Mouse (Mus musculus) gastrocnemius, adult 2 months (tissue): ENCODE data around the gene Dapk1. TPM values are rescaled to one million over a fixed set of nuclear protein-coding genes. Genes with fewer than 3 reads are reported as not detected.

Experiments
- DNase-seq: peaks from one replicate; pipeline ENCODE4 v3.0.0; 2022
- H3K27ac ChIP-seq: fragments of 200-600 bp; 2 replicates; pipeline ENCODE4 v1.8.1; 2022; ENCODE audit warnings: mild to moderate bottlenecking
- H3K4me3 ChIP-seq: fragments of 200-600 bp; 2 replicates; pipeline ENCODE4 v1.8.1; 2022; ENCODE audit warnings: mild to moderate bottlenecking, moderate library complexity
- CTCF ChIP-seq: fragments of 200-600 bp; IDR thresholded peaks from 2 replicates; pipeline ENCODE4 v1.8.1; 2022; ENCODE audit warnings: antibody characterized with exemption, mild to moderate bottlenecking, moderate library complexity
- intact Hi-C: fragments of 180-260 bp; cut with DNase I; formaldehyde crosslinking; loops from one replicate; pipeline ENCODE4 v1.15.1; 2025
- total RNA-seq, 2 experiments: library from RNA; stranded (reverse); gene quantifications; 2 replicates each; pipeline ENCODE4 v1.2.3; 2021

Gene Dapk1
- total RNA-seq, 2 experiments from 2014 or later: 5.4 to 5.8 TPM

DNA sequence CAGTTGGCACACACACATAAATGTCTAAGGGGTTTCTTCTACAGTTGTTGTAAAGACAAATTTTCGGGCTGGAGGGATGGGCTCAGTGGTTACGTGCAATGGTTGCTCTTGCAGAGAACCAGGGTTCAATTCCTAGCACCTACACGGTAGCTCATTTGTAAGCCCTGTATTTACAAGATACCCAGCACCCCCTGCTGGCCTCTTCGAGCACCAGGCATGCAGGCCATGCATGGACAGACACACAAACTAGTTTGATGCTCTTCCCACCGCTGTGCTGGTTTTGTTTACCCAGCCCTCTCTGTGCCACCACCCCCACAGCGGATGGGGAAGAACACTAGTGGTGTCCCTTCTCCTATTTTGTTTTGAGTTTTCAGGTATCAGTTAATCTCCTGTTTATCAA lies 138.5 kb downstream of the Dapk1 start:
- peak; percentile 12 for DNase-seq
- Histone ChIP-seq H3K27ac (no peak overlapping the region), H3K4me3 (no peak overlapping the region)
- intact Hi-C loops: no loop called here
- TF ChIP-seq CTCF: peak; percentile 18; the same call in 1 of the 2 replicates

DNA sequence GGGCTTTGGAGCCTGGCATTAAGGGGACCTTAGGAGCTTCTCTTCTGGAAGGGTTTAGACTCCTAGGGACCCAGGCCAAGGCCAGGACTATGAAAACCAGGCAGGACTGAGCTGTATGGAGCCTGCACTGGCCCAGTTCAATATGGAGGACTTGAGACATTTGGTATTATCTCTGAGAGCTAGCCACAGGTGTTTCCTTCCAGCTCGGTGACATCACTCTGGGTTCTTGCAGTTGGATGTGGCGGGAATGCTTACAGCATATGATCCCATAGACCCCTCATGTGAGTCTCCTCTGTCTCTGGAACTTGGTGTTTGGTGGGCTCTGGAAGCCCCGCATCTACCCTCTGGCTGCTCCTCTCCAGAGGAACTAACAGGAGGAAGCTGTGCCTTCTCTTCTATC lies 140.9 kb downstream of the Dapk1 start:
- Histone ChIP-seq H3K27ac (no peak overlapping the region), H3K4me3 (no peak overlapping the region)
- intact Hi-C loops: no loop called here
- no peak for TF ChIP-seq CTCF
- DNase-seq: no peak

DNA sequence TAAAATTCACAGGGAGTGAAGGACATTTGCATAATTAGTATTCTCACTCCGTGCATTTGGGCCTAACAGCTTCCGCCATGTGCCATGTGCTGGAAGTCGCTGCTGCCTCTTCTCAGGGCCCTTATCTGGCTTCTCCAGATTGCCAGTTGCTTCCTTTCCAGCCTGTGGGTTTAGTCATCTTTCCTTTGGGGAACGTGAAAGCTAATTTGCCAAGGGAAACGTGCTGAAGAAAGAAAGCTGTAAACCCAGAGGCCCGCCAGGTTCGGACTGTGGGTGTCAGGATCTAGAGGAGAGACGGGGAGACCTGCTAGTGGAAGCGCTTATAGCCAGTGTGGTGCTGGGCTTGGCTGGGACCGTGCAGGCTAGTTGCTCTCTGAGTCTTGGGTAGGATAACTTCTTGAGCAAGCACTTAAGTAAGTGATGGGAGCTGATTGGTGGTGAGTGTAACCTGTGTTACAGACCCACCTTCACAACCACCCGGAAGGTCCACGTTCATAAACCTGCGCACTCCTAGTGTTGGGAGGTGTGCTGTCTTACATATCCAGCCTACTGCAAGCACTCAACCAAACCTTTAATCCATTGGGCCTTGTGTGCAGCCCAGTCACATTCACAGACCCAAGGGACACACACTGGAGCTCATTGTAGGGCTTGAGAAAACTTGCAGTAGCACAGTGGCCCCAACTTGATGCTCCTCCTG lies 141.8 kb downstream of the Dapk1 start:
- TF ChIP-seq CTCF: no peak
- peak; percentile 17 for DNase-seq
- intact Hi-C loops: loop anchor here (1.0 kb wide), 1 partner anchor 264 kb away; no protein-coding TSS in a partner anchor
- H3K4me3 ChIP-seq: no peak overlapping the region
- H3K27ac ChIP-seq: no peak overlapping the region

DNA sequence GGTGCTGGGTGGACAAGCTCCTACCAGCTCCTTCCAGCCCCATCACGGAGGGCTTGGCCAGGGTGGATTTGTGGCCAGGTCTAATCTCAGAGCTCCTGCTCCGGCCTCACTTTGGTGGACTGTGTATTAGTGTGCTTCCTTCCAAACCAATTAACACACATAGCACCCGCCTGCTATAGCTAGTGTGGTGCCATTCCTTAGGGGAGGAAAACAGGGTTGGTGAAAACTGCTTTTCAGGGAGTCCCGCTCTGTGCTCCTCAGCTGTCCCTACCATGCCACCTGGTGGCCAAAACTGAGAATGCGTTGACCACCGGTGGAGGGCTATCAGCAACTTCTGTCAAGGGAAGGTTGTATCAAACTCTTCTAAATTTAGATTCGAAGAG lies 142.3 kb downstream of the Dapk1 start:
- peak; percentile 99 for TF ChIP-seq CTCF
- peak; percentile 87 for DNase-seq
- Histone ChIP-seq H3K4me3 (no peak overlapping the region), H3K27ac (no peak overlapping the region)
- intact Hi-C loops: loop anchor here (1.0 kb wide), 1 partner anchor 265 kb away; no protein-coding TSS in a partner anchor

DNA sequence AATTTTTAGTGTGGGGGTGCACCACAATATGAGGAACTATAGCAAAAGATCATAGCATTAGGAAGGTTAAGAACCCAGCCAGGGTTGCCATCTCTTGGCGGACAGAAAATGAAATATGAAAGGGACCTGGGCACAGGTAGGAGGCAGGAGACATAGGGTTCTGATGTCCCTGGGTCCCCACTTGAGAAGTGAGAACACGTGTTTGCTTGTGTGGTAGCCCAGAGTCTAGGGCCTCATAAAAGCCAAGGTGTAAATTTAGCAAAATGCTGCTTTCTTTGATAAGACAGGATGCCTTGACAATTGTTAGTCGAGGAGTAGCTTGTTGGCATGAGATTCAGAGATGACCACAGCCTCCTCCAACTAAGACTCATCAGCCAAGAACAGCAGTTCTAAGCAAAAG lies 143.0 kb downstream of the Dapk1 start:
- peak; percentile 3 for DNase-seq
- TF ChIP-seq CTCF: no peak
- Histone ChIP-seq H3K27ac (no peak overlapping the region), H3K4me3 (no peak overlapping the region)
- intact Hi-C loops: loop anchor here (1.0 kb wide), 1 partner anchor 265 kb away; no protein-coding TSS in a partner anchor

DNA sequence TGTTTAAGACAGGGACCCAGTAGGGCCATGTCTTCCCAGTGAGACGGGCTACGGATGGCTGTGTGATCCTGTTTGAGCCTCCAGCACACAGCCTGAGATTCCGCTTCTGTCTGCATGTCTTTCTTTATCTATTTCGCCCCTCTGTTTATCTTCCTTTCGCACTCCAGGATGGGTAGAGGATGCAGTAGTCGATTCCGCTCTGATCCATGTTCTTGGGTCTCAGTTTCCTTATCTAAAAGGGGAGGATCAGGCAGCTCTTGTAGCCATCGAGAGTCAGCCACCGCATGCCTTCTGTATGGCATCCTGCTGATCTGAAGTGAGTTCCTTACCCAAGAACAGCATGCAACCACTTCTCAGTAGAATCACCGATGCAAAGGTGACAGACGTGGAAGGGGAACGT lies 143.6 kb downstream of the Dapk1 start:
- Histone ChIP-seq H3K27ac (no peak overlapping the region), H3K4me3 (no peak overlapping the region)
- intact Hi-C loops: no loop called here
- no peak for DNase-seq
- no peak for TF ChIP-seq CTCF

DNA sequence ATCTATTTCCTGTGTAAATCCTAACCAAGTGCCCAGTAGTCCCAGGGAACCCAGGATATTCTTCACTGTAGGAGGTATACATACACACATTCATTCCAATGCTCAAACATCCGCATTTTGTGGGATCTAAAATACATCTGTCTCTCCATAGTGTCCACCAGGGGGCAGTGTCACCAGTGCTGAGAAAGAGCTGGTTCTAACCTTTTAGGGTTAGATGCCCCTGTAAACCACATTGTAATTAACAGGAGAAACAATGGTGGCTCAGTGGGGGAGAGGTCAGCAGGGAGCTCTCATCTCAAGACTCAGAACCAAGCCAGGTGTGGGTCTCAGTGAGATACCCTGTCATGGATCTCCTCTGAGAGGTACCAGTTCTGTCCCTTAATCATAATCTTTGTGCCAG lies 144.5 kb downstream of the Dapk1 start:
- H3K27ac ChIP-seq: no peak overlapping the region
- peak; percentile 75 for TF ChIP-seq CTCF
- intact Hi-C loops: no loop called here
- no peak overlapping the region for H3K4me3 ChIP-seq
- DNase-seq: no peak

DNA sequence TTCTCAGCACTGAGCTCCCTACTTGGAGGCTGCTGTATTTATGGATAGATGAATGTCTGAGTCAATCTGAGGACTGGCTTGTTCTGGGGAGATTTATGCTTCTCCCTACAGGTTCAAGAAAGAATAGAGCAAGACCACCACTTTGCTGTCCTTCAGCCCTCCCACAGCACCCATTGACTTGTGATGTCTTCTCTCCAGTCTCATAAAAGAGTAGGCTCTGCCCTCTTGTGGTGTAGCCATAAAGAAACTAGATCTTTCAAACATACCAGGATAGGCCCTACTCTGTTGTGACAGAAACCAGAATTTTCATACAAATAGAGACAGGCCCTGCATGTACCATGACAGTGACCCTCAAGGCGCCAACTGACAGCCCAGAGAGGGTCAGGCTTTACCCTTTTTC lies 145.5 kb downstream of the Dapk1 start:
- Histone ChIP-seq H3K4me3 (no peak overlapping the region), H3K27ac (no peak overlapping the region)
- TF ChIP-seq CTCF: no peak
- intact Hi-C loops: no loop called here
- no peak for DNase-seq

DNA sequence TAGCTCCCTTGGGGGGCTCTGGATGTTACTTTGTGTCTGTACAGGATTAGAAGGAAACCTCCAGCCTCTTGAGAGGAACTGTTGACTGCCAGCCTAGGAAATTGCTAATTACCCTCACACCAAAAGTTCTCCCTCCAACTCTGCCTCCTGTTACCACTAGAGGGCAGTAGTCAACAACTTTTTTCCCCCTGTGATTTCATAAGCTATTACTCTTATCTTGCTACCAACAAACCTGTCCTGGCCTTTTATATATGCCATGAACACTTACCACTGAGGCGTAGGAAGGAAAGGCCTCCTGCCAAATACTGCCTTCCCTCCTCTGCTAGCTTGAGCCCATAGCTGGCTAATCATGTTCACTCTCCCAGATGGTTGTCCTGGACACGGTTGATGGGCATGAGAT lies 146.8 kb downstream of the Dapk1 start:
- intact Hi-C loops: no loop called here
- Histone ChIP-seq H3K27ac (no peak overlapping the region), H3K4me3 (no peak overlapping the region)
- peak; percentile 63 for TF ChIP-seq CTCF
- no peak for DNase-seq

DNA sequence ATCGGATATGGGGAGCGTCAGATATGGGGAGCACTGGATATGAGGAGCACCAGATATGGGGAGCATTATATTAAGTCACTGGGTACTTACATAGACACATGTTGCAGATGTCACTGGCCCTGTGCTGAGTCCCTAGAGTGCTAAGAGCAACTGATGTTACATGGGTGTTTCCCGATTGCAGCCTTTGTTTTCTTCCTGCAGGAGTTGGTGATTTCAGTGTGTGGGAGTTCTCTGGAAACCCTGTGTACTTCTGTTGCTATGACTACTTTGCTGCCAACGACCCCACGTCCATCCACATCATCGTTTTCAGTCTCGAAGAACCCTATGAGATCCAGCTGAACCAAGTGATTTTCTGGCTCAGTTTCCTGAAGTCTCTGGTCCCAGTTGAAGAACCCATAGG lies 149.2 kb downstream of the Dapk1 start:
- TF ChIP-seq CTCF: no peak
- no peak overlapping the region for H3K27ac ChIP-seq
- intact Hi-C loops: no loop called here
- no peak for DNase-seq
- H3K4me3 ChIP-seq: no peak overlapping the region

DNA sequence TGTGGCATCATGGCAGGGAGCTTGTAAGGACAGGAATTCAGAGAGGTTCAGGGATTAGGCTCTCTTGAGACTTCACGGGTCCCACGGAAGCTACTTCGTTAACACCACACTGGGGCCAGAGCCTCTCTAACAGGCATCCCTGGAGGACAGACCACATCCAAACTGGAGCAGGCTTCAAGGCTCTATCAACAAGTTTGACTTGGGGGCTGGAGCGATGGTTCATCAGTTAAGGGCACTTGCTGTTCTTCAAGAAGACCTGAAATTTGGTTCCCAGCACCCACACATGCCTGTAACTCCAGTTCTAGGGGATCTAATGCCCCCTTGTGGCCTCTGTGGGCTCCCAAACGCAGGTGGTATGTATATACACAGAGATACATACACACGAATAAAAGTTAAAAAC lies 151.5 kb downstream of the Dapk1 start:
- Histone ChIP-seq H3K4me3 (no peak overlapping the region), H3K27ac (no peak overlapping the region)
- no peak for TF ChIP-seq CTCF
- intact Hi-C loops: no loop called here
- DNase-seq: no peak

DNA sequence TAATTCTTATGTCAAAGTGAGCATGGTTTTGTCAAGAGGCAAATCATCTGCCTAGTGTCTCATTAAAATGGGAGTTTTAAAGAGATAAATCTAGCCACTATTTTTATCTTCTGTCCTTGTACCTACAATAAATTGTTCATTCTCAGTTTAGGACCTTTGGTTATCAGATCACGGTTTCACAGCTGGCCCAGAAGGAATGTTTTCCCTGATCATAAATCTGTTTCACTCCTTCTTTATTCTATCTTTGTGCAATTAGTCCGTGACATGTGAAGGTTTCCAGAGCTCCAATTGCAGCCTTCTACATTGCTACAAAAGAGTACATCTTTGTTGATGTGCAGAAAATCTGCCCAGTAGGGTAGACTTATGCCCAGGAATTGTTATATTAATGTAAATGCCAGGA lies 153.5 kb downstream of the Dapk1 start:
- Histone ChIP-seq H3K4me3 (no peak overlapping the region), H3K27ac (no peak overlapping the region)
- DNase-seq: no peak
- intact Hi-C loops: no loop called here
- TF ChIP-seq CTCF: no peak

DNA sequence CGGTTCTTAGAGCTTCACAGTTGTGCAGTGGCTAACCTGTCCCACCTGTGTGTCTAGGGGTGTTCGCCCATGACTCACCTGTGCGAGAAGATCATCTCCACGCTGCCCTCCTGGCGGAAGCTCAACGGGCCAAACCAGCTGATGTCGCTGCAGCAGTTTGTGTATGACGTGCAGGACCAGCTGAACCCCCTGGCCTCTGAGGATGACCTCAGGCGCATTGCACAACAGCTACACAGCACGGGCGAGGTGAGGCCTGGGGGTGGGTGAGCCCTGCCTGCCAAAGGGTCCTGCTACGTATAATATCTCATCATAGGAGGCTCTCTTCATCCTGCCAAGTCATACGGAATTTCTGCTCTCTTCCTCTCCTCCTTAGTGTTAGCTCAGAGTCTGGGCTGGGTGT lies 155.5 kb downstream of the Dapk1 start:
- H3K27ac ChIP-seq: no peak overlapping the region
- peak; percentile 30 for DNase-seq
- TF ChIP-seq CTCF: no peak
- no peak overlapping the region for H3K4me3 ChIP-seq
- intact Hi-C loops: no loop called here

DNA sequence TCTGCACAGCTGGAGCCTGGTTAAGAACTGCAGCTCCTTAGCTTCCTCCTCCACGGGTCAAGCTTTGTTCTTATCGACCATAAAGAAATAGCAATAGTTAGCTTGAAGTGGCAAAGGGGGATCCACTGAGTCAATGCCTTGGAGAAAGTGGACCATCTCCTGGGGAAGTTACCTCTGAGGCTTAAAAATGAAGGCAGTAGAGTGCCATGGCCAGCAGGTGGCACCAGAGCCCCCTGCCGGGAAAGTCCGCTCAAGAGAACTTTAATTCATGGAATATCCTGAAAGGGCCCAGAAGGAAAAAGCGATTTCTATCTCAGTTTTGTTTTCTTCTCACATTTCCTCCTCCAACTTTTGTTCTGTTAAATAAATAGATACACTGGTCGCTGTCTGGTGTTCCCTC lies 157.4 kb downstream of the Dapk1 start:
- intact Hi-C loops: loop anchor here (2.0 kb wide), 1 partner anchor 60 kb away; no protein-coding TSS in a partner anchor
- DNase-seq: peak; percentile 48
- Histone ChIP-seq H3K27ac (no peak overlapping the region), H3K4me3 (no peak overlapping the region)
- TF ChIP-seq CTCF: peak; percentile 93
